Mouse (Mus musculus): Measurements from ENCODE around the gene Ypel3.
A peak's percentile ranks its signal among the peaks of the same experiment; 100 is the strongest.

Ypel3 gene

GRCm38 (mm10) chr7:126793456-126794270 lies 16.9 kb downstream of the Ypel3 start:
- DNase-seq (ENCODE audit: low spot score in 2 of 2), result no peak

- DNase-seq (ENCODE audit: low spot score in 2 of 2), result no peak
Observed at GRCm38 (mm10) chr7:126794271-126794605, 17.5 kb downstream of the Ypel3 start.

- DNase-seq (ENCODE audit: low spot score in 2 of 2), result no peak
Observed at GRCm38 (mm10) chr7:126795387-126796317, 18.9 kb downstream of the Ypel3 start.

GRCm38 (mm10) chr7:126796350-126796932 lies 19.7 kb downstream of the Ypel3 start:
- peak; percentile 49 to 52 for DNase-seq (ENCODE audit: low spot score in 2 of 2)

- no peak for DNase-seq (ENCODE audit: low spot score in 2 of 2)
Observed at GRCm38 (mm10) chr7:126797411-126798126, 20.8 kb downstream of the Ypel3 start, which contains the start of gene Fam57b. Gene Fam57b, plus strand, starts transcription at chr7:126797668.

- peak in 1 of 2 experiments; percentile 53 for DNase-seq (ENCODE audit: low spot score in 2 of 2)
Observed at GRCm38 (mm10) chr7:126798127-126799049, 21.6 kb downstream of the Ypel3 start.

GRCm38 (mm10) chr7:126799050-126799467 lies 22.3 kb downstream of the Ypel3 start:
- peak; percentile 96 to 97 for DNase-seq (ENCODE audit: low spot score in 2 of 2)

- DNase-seq (ENCODE audit: low spot score in 2 of 2), result peak; percentile 85 to 86
Observed at GRCm38 (mm10) chr7:126799468-126800268, 22.9 kb downstream of the Ypel3 start.

- DNase-seq (ENCODE audit: low spot score in 2 of 2), result peak in 1 of 2 experiments; percentile 53
Observed at GRCm38 (mm10) chr7:126800269-126801056, 23.7 kb downstream of the Ypel3 start.

GRCm38 (mm10) chr7:126801057-126801422 lies 24.3 kb downstream of the Ypel3 start:
- no peak for DNase-seq (ENCODE audit: low spot score in 2 of 2)

GRCm38 (mm10) chr7:126802134-126802889 lies 25.6 kb downstream of the Ypel3 start:
- no peak for DNase-seq (ENCODE audit: low spot score in 2 of 2)

GRCm38 (mm10) chr7:126803181-126803580 lies 26.4 kb downstream of the Ypel3 start:
- DNase-seq (ENCODE audit: low spot score in 2 of 2), result no peak

- no peak for DNase-seq (ENCODE audit: low spot score in 2 of 2)
Observed at GRCm38 (mm10) chr7:126803751-126804150, 27.0 kb downstream of the Ypel3 start.

- DNase-seq (ENCODE audit: low spot score in 2 of 2), result no peak
Observed at GRCm38 (mm10) chr7:126806956-126807355, 30.2 kb downstream of the Ypel3 start.

- no peak for DNase-seq (ENCODE audit: low spot score in 2 of 2)
Observed at GRCm38 (mm10) chr7:126807405-126807804, 30.6 kb downstream of the Ypel3 start.

- DNase-seq (ENCODE audit: low spot score in 2 of 2), result peak; percentile 92 to 95
Observed at GRCm38 (mm10) chr7:126808703-126809455, 32.1 kb downstream of the Ypel3 start.

- no peak for DNase-seq (ENCODE audit: low spot score in 2 of 2)
Observed at GRCm38 (mm10) chr7:126809723-126810369, 33.1 kb downstream of the Ypel3 start.

All from frontal cortex, postnatal 36 days (tissue).